Mouse (Mus musculus) frontal cortex, postnatal 14 days (tissue): ENCODE results near the gene Aldh16a1.
"Not testable (repeated sequence)": the region's sequence is repeated elsewhere in the genome, so short reads cannot be mapped to it uniquely, and the experiment has no call there.

Experiments
- DNase-seq, 2 experiments: peaks; one replicate each; pipeline ENCODE4 v3.0.0; 2022; ENCODE audit warnings: low spot score in 2 of 2

The Aldh16a1 gene

GRCm38 (mm10) chr7:45157459-45157858 is 3.1 kb upstream of the Aldh16a1 start:
- DNase-seq = no peak

DNA sequence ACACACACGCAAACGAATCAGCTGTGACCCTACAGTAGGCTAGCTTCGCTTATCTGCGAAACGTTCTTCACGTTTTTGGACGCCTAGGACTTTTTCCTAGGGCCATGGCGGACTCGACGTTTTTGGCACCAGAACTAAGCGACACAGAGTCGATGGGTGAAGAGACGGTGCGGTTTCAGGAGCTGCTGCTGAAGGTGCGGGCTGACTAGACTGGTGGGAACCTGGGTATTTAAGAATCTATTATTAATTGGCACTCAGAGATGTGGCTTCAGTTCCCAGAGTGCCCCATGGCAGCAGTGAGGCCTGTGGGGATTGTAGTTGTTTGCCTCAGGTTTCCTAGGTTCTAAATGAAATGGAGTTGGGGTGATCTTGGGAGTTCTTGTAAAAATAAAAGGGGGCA is 1.8 kb upstream of the Aldh16a1 start:
- DNase-seq = no peak

DNA sequence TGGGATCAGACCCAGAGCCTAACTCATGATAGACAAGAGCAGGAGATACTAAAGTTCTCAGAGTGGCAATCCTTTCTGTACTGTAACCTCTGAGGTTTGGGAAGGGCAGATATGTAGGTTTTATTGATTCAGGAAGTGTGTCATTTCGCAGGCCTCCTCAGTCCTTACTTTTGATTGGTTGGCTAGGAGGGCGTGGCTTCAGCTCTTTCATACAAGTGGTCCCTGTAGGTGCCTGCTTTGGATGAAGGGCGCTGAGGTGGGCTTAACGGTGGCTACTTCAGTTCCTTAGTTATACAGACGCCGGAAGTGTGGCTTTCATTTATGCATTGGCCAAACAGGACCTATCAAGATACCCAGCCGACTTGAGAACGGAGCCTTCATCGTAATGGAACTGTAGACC is 1.2 kb upstream of the Aldh16a1 start:
- DNase-seq = no peak

DNA sequence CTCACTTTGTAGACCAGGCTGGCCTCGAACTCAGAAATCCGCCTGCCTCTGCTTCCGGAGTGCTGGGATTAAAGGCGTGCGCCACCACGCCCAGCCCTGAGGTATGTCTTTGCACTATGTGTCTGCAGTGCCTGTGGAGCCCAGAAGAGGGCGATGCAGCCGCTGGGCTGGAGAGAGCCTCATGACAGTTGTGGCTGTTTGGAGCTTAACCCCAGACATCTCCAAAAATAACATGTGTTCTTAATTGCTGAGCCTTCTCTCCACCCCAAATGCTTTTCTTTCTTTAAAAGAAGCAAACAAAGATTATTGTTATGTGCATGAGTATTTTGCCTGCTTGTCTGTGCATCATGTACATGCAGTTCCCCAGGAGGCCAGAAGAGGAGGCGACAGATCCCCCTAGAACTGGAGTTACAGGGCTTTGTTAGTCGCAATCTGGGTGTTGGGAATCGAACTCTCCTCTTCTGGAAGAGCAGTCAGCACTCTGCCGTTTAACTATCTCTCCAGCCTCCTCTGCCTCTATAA is 670 bp upstream of the Aldh16a1 start:
- no peak for DNase-seq

- no peak for DNase-seq
Observed at GRCm38 (mm10) chr7:45153586-45153985, 798 bp downstream of the Aldh16a1 start.

DNA sequence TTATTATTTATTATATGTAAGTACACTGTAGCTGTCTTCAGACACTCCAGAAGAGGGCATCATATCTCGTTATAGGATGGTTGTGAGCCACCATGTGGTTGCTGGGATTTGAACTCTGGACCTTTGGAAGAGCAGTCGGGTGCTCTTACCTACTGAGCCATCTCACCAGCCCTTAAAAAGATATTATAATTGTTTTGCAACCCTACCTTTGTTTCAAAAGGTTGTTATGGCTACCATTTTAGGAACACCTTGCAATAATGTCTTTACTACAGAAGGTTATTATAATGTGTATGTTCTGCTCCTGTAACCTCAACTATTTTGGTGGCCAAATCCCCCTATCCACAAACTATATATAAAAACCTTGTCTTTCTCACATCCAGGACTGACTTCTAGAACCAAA is 1.3 kb downstream of the Aldh16a1 start:
- not testable (repeated sequence) for DNase-seq

- no peak for DNase-seq
Observed at GRCm38 (mm10) chr7:45151303-45151702, 3.1 kb downstream of the Aldh16a1 start.

DNA sequence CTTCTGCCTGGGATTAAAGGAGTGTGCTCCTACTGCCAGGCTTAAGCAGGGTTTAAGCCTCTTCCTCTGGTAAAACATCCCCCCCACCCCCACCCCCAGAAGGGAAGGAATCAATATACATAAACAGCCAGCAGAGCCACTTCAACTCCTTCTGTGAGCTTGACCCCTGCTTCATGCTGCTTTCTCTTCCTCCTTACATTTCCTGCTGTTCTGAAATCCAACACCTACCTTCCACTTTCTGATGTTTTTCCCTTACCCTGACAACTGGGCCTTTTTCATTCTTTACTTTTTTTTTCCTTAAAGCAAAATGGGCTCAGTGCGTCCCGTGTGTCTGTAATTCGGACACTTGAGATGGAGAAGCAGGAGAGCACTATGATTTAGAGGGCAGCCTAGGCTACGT is 4.1 kb downstream of the Aldh16a1 start:
- DNase-seq = no peak

DNA sequence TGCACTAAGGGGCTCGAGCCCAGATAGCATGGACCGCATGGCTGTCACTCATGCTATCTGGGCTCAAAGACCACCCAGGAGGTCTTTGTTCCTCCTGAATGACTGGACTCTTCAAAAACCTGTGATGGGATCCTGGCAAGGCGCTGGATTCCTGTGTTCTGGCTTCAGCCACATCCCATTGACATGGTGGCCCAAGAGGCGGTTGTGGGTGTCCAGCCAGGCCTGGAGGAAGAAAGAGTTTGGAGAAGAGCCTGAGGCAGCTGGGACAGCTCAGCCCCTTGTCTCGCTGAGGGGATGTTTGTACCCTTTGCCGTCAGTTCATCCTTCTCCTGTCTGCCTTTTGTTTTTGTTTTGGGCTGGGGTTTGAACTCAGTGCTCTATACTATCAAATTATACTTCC is 4.8 kb downstream of the Aldh16a1 start:
- no peak for DNase-seq

GRCm38 (mm10) chr7:45148534-45149098 is 5.8 kb downstream of the Aldh16a1 start:
- no peak for DNase-seq

GRCm38 (mm10) chr7:45147899-45148298 is 6.5 kb downstream of the Aldh16a1 start:
- no peak for DNase-seq

DNA sequence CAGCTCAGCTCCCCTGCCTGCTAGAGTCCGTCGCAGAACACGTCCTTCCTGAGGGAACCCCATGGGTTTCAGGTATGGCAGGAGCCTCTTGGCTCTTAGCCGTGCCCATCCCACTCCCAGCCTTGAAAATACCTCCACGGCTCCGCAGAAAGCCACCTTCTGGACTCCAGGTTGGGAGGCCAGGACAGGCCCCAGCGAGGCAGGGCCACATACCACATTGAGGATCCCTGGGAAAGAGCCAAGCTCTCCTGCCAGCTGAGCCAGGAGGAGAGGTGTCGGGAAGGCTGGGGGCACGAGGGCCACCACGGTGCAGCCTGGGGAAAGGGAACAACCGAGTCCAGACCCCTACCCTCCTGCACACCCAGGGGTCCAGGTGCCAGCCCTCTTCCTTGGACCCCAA is 7.1 kb downstream of the Aldh16a1 start:
- no peak for DNase-seq

DNA sequence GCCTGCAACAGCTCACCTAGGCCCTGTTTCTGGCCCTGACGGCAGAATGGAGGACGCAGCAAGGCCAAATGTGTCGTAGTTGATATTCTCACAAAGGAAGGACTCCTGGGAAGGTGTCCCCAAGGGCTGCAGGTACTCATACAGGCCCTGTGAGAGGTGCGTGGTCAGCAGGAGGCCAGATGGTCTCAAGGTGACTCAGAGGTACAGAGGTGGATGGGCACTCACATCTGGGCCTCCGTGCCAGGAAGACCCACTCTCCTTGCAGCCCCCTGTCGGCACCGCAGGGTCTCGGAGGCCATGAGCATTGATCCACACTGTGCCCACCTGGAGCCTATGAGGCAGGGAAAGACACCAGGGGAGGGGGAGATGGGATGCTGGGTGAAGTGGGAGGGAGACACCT is 8.9 kb downstream of the Aldh16a1 start:
- no peak for DNase-seq

DNA sequence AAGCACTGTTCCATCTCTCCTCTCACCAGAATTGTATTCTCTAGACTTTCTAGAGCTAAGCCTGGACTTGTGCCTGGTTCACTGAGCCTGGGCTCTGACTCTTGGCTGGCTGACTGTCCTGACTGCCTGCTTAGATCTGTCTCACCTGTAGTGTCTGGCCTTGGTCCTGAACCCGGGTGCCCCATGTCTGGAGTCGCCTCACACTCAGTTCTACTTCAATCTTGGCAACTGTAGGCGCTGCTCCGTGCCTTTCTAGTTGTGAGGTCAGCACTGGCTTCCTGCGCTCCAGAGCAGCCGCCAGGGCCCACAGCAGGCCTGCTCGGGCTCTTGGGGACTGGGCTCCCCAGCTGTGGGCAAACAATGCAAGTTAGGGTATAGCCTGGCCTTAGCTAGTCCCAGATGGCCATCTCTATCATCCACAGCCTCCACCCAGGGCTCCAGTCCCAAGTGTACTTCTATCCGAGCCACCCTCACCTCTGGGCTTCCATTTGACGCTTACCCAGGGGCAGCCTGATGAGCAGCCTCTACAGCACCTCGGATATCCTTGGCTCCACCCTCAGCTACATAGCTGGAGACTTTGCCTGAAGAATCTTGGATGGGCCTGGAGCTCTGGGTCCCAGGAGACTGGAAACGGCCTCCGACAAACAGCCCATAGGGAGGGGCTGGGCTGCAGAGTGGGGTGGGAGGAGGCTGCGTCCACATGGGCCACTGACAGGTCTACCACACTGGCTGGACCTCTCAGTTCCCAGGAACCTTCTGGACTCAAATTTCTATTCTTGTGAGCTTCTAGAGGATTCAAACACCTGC is 9.8 kb downstream of the Aldh16a1 start:
- DNase-seq = no peak

- no peak for DNase-seq
Observed at GRCm38 (mm10) chr7:45141914-45142313, 12.5 kb downstream of the Aldh16a1 start.

DNA sequence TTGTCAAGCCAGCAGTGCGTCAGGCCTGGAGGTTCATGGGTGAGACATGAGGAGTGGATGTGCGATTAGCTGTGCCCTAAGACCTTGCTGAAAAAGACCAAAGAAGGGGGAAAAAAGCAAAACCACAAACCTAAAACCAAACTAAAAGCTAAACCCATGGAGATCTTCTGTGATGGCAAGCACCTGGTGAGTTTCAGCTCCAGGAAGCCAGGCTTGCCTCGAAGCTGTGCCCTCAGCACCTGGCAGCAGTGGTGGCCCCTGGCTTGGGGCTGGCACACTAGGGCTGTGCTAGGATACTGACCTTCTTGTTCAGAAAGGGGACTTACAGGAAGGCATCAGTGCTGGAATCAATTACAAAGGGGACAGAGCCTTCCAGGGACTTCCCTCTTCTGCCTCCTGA is 13.1 kb downstream of the Aldh16a1 start:
- no peak for DNase-seq

- DNase-seq = no peak
Observed at GRCm38 (mm10) chr7:45139904-45140723, 14.3 kb downstream of the Aldh16a1 start.

DNA sequence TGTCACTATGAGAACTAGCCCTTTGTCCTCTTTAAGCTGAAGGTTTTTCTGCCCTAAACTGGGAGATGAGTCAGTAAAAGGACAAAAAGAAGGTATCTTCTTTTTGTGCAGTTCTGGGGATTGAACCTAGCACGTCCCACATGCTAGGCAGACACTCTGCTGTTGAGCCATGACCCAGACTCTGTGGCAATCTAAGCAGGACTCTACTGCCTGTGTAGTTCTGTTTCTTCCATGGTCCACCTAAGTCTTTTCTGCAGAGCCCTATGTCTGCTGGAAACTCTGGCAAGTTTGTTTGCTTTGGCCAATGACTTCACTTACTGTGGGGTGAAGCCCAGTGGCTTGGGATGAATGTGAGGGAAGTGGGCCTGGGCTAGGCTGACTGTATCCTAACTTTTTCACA is 16.0 kb downstream of the Aldh16a1 start:
- no peak for DNase-seq

GRCm38 (mm10) chr7:45137171-45138006 is 17.0 kb downstream of the Aldh16a1 start:
- no peak for DNase-seq

DNA sequence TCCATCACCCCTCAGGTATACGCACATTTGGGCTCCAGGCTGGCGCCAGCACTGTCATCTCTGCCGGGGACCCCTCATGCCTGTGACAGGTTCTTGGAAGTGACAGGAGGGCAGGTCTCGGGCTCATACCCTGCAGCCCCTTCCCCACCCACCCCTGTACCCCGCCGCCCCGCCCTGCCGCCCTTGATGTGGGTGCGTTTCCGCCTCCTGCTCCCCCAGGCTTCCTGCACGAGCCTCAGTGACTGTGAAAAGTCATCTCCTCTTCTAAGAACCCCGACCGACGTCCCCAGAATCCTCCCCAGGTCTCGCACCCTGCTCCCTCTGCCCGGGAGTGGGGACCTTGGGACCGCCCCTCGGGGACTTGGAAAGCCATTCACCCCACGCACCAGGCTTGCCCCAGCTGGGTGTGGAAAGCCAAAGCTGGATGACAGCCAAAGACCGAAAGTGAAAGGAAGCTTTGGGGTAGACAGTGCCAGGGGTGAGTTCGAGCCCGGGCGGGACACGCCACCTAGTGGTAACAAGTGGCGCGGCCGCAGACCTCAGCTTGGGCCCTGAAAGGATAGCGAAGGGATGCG is 18.3 kb downstream of the Aldh16a1 start, which contains the start of the genes Gm45713 and Flt3l:
Gene Gm45713, minus strand, starts transcription at position 239 of the 575 bp plus-strand sequence.
Gene Flt3l, minus strand, starts transcription at position 440 of the 575 bp plus-strand sequence.
- DNase-seq = peak; percentile 81 to 83

DNA sequence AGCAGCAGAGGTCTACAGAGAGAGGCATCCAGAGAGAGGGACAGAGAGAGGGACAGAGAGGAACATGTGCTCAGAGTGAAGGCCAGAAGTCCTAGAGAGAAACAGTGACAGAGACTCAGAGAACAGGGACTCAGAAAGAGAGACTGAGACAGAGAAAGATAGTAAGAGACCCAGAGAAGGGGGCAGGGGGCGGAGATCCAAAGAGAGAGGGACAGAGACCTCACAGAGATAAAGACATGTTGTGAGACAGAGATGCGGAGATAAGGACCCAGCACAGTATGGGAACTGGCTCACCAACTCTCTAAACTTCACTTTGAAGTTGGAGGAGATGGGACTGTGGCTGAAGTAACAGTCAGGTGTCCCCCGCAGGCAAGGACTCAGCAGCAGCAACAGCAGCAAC is 19.0 kb downstream of the Aldh16a1 start:
- no peak for DNase-seq
